Mouse (Mus musculus) myocyte (in vitro differentiated cells): ENCODE results near the gene Itprid1. TPM values are rescaled to one million over a fixed set of nuclear protein-coding genes. Genes with fewer than 3 reads are reported as not detected.

ENCODE experiments used
- H3K27me3 ChIP-seq: one replicate; pipeline ENCODE4 v1.6.1; 2011; ENCODE audit not compliant: control insufficient read depth, insufficient read depth, insufficient read length
- H3K36me3 ChIP-seq: one replicate; pipeline ENCODE4 v1.6.1; 2011; ENCODE audit not compliant: control insufficient read depth, insufficient read depth
- H3K4me2 ChIP-seq: one replicate; pipeline ENCODE4 v1.6.1; 2011; ENCODE audit warnings: low read depth, control low read depth
- H3K4me3 ChIP-seq: one replicate; pipeline ENCODE4 v1.5.1; 2011; ENCODE audit warnings: mild to moderate bottlenecking, control low read depth, moderate library complexity
- H3K79me2 ChIP-seq: one replicate; pipeline ENCODE4 v1.6.1; 2011; ENCODE audit not compliant: control insufficient read depth, insufficient read depth
- H3ac ChIP-seq: one replicate; pipeline ENCODE4 v1.6.1; 2011; ENCODE audit not compliant: control insufficient read depth, insufficient read length
- CEBPB ChIP-seq: IDR thresholded peaks from 2 replicates; pipeline ENCODE4 v1.6.1; 2011; ENCODE audit warnings: mild to moderate bottlenecking, moderate library complexity; ENCODE audit not compliant: poor library complexity, insufficient read depth, severe bottlenecking
- E2F4 ChIP-seq: IDR thresholded peaks from one replicate; pipeline ENCODE4 v1.6.1; 2011; ENCODE audit warnings: mild to moderate bottlenecking, control low read depth, moderate library complexity; ENCODE audit not compliant: insufficient read depth
- MAX ChIP-seq: IDR thresholded peaks from one replicate; pipeline ENCODE4 v1.6.1; 2011; ENCODE audit warnings: low read depth, mild to moderate bottlenecking, control low read depth
- MYOD1 ChIP-seq, 3 experiments: IDR thresholded peaks; one replicate each; pipeline ENCODE4 v1.6.1; 2011; ENCODE audit warnings: control low read depth in 2 of 3, low read depth in 2 of 3, mild to moderate bottlenecking in 2 of 3, moderate library complexity in 1 of 3; ENCODE audit not compliant: insufficient read length in 2 of 3, control insufficient read depth in 1 of 3
- MYOG ChIP-seq, 3 experiments: IDR thresholded peaks; one replicate each; pipeline ENCODE4 v1.6.1; 2011; ENCODE audit warnings: control low read depth in 2 of 3, low read depth in 2 of 3, mild to moderate bottlenecking in 2 of 3; ENCODE audit not compliant: insufficient read length in 2 of 3, control insufficient read depth in 1 of 3, insufficient read depth in 1 of 3
- POLR2A ChIP-seq: IDR thresholded peaks from one replicate; pipeline ENCODE4 v1.6.1; 2011; ENCODE audit warnings: low read depth, mild to moderate bottlenecking, control low read depth, moderate library complexity; ENCODE audit not compliant: insufficient read length
- POLR2AphosphoS2 ChIP-seq: IDR thresholded peaks from one replicate; pipeline ENCODE4 v1.6.1; 2011; ENCODE audit warnings: low read depth, control low read depth; ENCODE audit not compliant: insufficient read length
- REST ChIP-seq: IDR thresholded peaks from one replicate; pipeline ENCODE4 v1.6.1; 2011; ENCODE audit warnings: mild to moderate bottlenecking, control low read depth, moderate library complexity; ENCODE audit not compliant: insufficient read depth, insufficient read length
- SRF ChIP-seq: IDR thresholded peaks from one replicate; pipeline ENCODE4 v1.6.1; 2011; ENCODE audit warnings: low read depth; ENCODE audit not compliant: control insufficient read depth, insufficient read length
- TCF12 ChIP-seq: IDR thresholded peaks from one replicate; pipeline ENCODE4 v1.6.1; 2011; ENCODE audit warnings: mild to moderate bottlenecking, control low read depth; ENCODE audit not compliant: poor library complexity, insufficient read depth, severe bottlenecking
- TCF3 ChIP-seq: IDR thresholded peaks from one replicate; pipeline ENCODE4 v1.6.1; 2011; ENCODE audit warnings: low read depth, control low read depth; ENCODE audit not compliant: insufficient read length
- USF1 ChIP-seq: IDR thresholded peaks from one replicate; pipeline ENCODE4 v1.6.1; 2011; ENCODE audit warnings: low read depth, mild to moderate bottlenecking, control low read depth, moderate library complexity
- polyA plus RNA-seq: library from polyadenylated mRNA; unstranded; fragments of >200 nt; fragmentation: generic; extraction: Trizol; gene quantifications from one replicate; pipeline ENCODE4 v1.2.1, GENCODE M21; 2012; ENCODE audit warnings: missing spikeins

Gene Itprid1
- polyA plus RNA-seq, 1 experiment = not detected

- Histone ChIP-seq H3ac (no peak overlapping the region), H3K4me2 (no peak overlapping the region), H3K36me3 (no peaks in the 10 kb centered on the region), H3K4me3 (no peak overlapping the region), H3K27me3 (no peaks in the 10 kb centered on the region), H3K79me2 (no peaks in the 10 kb centered on the region)
- TF ChIP-seq POLR2AphosphoS2 (no peak), MAX (no peak), SRF (no peak), MYOD1 (IDR thresholded peaks at IDR 0.05; ENCODE audit: control insufficient read depth in 1 of 3, insufficient read length in 2 of 3, low read depth in 2 of 3) (no peak), CEBPB (no peak), MYOG (IDR thresholded peaks at IDR 0.05; ENCODE audit: control insufficient read depth in 1 of 3, insufficient read depth in 1 of 3, insufficient read length in 2 of 3, low read depth in 2 of 3) (no peak), TCF12 (no peak), POLR2A (no peak), USF1 (no peak), E2F4 (no peak), REST (no peak), TCF3 (no peak)
Observed at GRCm38 (mm10) chr6:55972998-55973397, 136.3 kb downstream of the Itprid1 start.

GRCm38 (mm10) chr6:55979766-55980165, 143.1 kb downstream of the Itprid1 start:
- Histone ChIP-seq H3ac (no peak overlapping the region), H3K4me2 (no peak overlapping the region), H3K36me3 (no peaks in the 10 kb centered on the region), H3K4me3 (no peak overlapping the region), H3K79me2 (no peaks in the 10 kb centered on the region), H3K27me3 (no peaks in the 10 kb centered on the region)
- TF ChIP-seq E2F4 (no peak), MAX (no peak), MYOG (IDR thresholded peaks at IDR 0.05; ENCODE audit: control insufficient read depth in 1 of 3, insufficient read depth in 1 of 3, insufficient read length in 2 of 3, low read depth in 2 of 3) (no peak), MYOD1 (IDR thresholded peaks at IDR 0.05; ENCODE audit: control insufficient read depth in 1 of 3, insufficient read length in 2 of 3, low read depth in 2 of 3) (no peak), CEBPB (no peak)

- Histone ChIP-seq H3ac (no peak overlapping the region), H3K27me3 (no peaks in the 10 kb centered on the region), H3K36me3 (no peaks in the 10 kb centered on the region), H3K4me3 (no peak overlapping the region), H3K4me2 (no peak overlapping the region), H3K79me2 (no peaks in the 10 kb centered on the region)
- TF ChIP-seq TCF3 (no peak), CEBPB (no peak), POLR2A (no peak), REST (no peak), SRF (no peak), E2F4 (no peak), USF1 (no peak), MYOG (IDR thresholded peaks at IDR 0.05; ENCODE audit: control insufficient read depth in 1 of 3, insufficient read depth in 1 of 3, insufficient read length in 2 of 3, low read depth in 2 of 3) (no peak)
Observed at GRCm38 (mm10) chr6:56008711-56009110, 172.0 kb downstream of the Itprid1 start.

GRCm38 (mm10) chr6:56012384-56012783, 175.7 kb downstream of the Itprid1 start:
- no peak overlapping the region for H3ac ChIP-seq
- H3K36me3 ChIP-seq = no peaks in the 10 kb centered on the region
- no peak for TF ChIP-seq POLR2A
- no peak for TF ChIP-seq E2F4
- no peak for TF ChIP-seq REST
- H3K27me3 ChIP-seq = no peaks in the 10 kb centered on the region
- no peak overlapping the region for H3K4me3 ChIP-seq
- no peaks in the 10 kb centered on the region for H3K79me2 ChIP-seq
- H3K4me2 ChIP-seq = no peak overlapping the region

- Histone ChIP-seq H3ac (no peak within 1 kb of the TSS), H3K4me3 (no peak within 1 kb of the TSS), H3K79me2 (no peaks in the 10 kb centered on the region), H3K36me3 (no peaks in the 10 kb centered on the region), H3K27me3 (no peaks in the 10 kb centered on the region), H3K4me2 (no peak within 1 kb of the TSS)
- TF ChIP-seq USF1 = no peak
- TF ChIP-seq POLR2AphosphoS2 = no peak
- TF ChIP-seq MAX = no peak
- no peak for TF ChIP-seq POLR2A
- no peak for TF ChIP-seq E2F4
- TF ChIP-seq TCF3 = no peak
- TF ChIP-seq CEBPB = no peak
- TF ChIP-seq MYOG (IDR thresholded peaks at IDR 0.05; ENCODE audit: control insufficient read depth in 1 of 3, insufficient read depth in 1 of 3, insufficient read length in 2 of 3, low read depth in 2 of 3) = no peak
- no peak for TF ChIP-seq SRF
- TF ChIP-seq MYOD1 (IDR thresholded peaks at IDR 0.05; ENCODE audit: control insufficient read depth in 1 of 3, insufficient read length in 2 of 3, low read depth in 2 of 3) = no peak
- TF ChIP-seq REST = no peak
Observed at GRCm38 (mm10) chr6:56017291-56017994, 180.7 kb downstream of the Itprid1 start, which contains the start of gene Ppp1r17. Gene Ppp1r17, plus strand, starts transcription at chr6:56017497.
